Mouse (Mus musculus) limb, embryonic 13.5 days (tissue): ENCODE data around the gene Washc2. TPM values are rescaled to one million over a fixed set of nuclear protein-coding genes. Genes with fewer than 3 reads are reported as not detected.
"Not testable (repeated sequence)": the region's sequence is repeated elsewhere in the genome, so short reads cannot be mapped to it uniquely, and the experiment has no call there.

ENCODE experiments used
- ATAC-seq: fragments of 200-750 bp; cut with Nextera tagmentation; 2 replicates; pipeline ENCODE4 v1.8.0; 2017; ENCODE audit warnings: low read depth, moderate number of reproducible peaks, moderate TSS enrichment; ENCODE audit not compliant: low FRiP score
- H3K27ac ChIP-seq: fragments of 300-500 bp; sonication (generic); 2 replicates; pipeline ENCODE4 v1.5.1; 2015; ENCODE audit warnings: inconsistent platforms, mild to moderate bottlenecking, moderate library complexity
- H3K27me3 ChIP-seq: fragments of 300-500 bp; sonication (generic); 2 replicates; pipeline ENCODE4 v1.6.1; 2015; ENCODE audit warnings: mild to moderate bottlenecking, inconsistent platforms
- H3K36me3 ChIP-seq: fragments of 300-500 bp; sonication (generic); 2 replicates; pipeline ENCODE4 v1.6.1; 2015; ENCODE audit warnings: inconsistent platforms, mild to moderate bottlenecking, moderate library complexity
- H3K4me1 ChIP-seq: fragments of 300-500 bp; sonication (generic); 2 replicates; pipeline ENCODE4 v1.6.1; 2015; ENCODE audit warnings: inconsistent platforms
- H3K4me2 ChIP-seq: fragments of 300-500 bp; sonication (generic); replicated peaks from 2 replicates; pipeline ENCODE4 v1.6.1; 2015; ENCODE audit warnings: inconsistent platforms, mild to moderate bottlenecking, moderate library complexity
- H3K4me3 ChIP-seq: fragments of 300-500 bp; sonication (generic); 2 replicates; pipeline ENCODE4 v1.5.1; 2015; ENCODE audit warnings: moderate library complexity, mild to moderate bottlenecking, inconsistent platforms
- H3K9ac ChIP-seq: fragments of 300-500 bp; sonication (generic); 2 replicates; pipeline ENCODE4 v1.6.1; 2015; ENCODE audit warnings: mild to moderate bottlenecking, inconsistent platforms
- H3K9me3 ChIP-seq: fragments of 300-500 bp; sonication (generic); 2 replicates; pipeline ENCODE4 v1.6.1; 2016; ENCODE audit warnings: inconsistent platforms
- WGBS: fragments of 180-500 bp; shearing (Covaris S2); methylation state at CpG from one replicate; pipeline ENCODE4 v1.1.7; 2015; 5-methylcytosine and 5-hydroxymethylcytosine counted together
- polyA plus RNA-seq: library from polyadenylated mRNA; unstranded; fragments of >200 nt; fragmentation: Nextera tagmentation; extraction: Ambion mirVana; gene quantifications from 2 replicates; pipeline ENCODE4 v1.2.1, GENCODE M21; 2015

The Washc2 gene
- polyA plus RNA-seq = 50.8 and 54.9 TPM in 2 replicates

DNA sequence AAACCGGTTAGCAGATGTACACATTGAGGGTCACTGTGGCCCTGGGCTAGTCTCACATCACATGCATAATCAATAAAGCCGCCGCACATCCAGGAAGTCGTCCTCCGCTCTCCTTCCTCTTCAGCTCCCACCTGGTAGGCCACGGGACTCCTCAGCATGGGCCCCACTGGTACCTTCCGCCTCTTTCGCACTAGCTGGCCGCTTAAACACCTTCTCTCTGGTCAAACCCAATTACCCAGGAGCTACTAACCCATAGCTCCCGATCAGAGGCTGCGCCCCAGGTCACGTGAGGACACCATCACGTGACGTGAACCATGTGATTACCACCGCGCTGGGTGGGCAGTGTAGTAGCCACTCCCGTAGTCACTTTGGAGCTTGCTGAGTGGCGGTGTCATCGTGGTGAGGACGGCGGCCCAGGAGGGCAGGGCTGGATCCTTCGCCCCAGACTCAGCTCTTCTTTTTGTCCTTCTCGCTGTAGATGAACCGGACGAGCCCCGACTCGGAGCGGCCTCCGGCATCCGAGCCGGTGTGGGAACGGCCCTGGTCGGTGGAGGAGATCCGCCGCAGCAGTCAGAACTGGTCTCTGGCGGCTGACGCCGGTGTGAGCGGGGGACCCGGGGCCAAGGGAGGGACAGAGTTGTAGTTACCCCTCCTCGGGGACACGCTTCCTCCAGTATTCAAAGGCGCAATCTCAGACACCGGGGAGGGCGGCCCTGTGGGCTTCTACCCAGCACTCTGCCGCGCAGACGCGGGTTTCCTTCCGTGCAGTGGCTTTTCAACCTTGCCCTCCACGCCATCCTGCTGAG lies at the start of gene Washc2:
Washc2 (plus strand) TSS at position 310 of the 806 bp plus-strand sequence.
- H3K4me2 ChIP-seq = peak within 1 kb of the TSS; percentile 92
- no peaks in the 10 kb centered on the region for H3K9me3 ChIP-seq
- 0% methylated on average over 51 of the region's 51 CpGs for WGBS
- H3K4me1 ChIP-seq = peaks cover 16% of the 10 kb centered on the region
- ATAC-seq = peak; percentile 98
- peak within 1 kb of the TSS; percentile 87 for H3K9ac ChIP-seq
- peak within 1 kb of the TSS; percentile 63 for H3K27ac ChIP-seq
- H3K36me3 ChIP-seq = peaks cover 19% of the 10 kb centered on the region
- no peaks in the 10 kb centered on the region for H3K27me3 ChIP-seq
- peak within 1 kb of the TSS; percentile 83 for H3K4me3 ChIP-seq

DNA sequence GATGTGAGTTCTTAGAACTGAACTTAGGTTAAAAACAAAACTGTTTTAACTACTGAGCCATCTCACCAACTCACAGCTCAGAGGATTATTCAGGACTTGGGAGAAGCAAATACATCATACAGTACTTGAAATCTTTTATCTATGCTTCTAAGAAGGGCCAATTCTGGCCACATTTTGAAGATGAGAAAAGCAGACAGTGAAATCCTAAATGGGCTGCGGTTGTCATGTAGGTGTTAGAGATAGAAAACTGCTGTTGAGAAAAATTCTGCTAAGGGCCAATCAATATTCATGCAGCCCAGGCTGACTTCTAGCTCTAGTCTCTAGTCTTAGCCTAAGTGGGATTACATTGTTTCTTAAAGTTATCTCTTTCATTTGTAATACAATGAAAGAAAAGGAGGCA lies 41.5 kb upstream of the Washc2 start:
- Histone ChIP-seq H3K4me3 (no peak overlapping the region), H3K36me3 (peaks cover 11% of the 10 kb centered on the region), H3K9ac (no peak overlapping the region), H3K4me2 (no peak overlapping the region), H3K9me3 (no peaks in the 10 kb centered on the region), H3K27ac (no peak overlapping the region), H3K27me3 (no peaks in the 10 kb centered on the region), H3K4me1 (no peaks in the 10 kb centered on the region)
- 82% methylated on average over 1 of the region's 1 CpGs for WGBS
- ATAC-seq = no peak

DNA sequence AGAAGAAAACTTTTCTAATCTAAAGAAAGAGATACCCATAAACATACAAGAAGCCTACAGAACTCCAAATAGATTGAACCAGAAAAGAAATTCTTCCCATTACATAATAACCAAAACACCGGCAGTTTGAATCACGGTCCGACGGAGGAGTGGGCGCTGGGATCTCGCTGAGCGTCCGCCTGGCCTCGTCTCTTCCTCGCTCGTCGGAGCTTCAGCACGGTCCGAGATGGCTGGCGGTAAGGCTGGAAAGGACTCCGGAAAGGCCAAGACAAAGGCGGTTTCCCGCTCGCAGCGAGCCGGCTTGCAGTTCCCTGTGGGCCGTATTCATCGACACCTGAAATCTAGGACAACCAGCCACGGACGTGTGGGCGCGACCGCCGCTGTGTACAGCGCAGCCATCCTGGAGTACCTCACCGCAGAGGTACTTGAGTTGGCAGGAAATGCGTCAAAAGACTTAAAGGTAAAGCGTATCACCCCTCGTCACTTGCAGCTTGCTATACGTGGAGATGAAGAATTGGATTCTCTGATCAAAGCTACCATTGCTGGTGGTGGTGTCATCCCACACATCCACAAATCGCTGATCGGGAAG lies 34.2 kb upstream of the Washc2 start:
- not testable (repeated sequence) for H3K4me3 ChIP-seq, H3K4me1 ChIP-seq, ATAC-seq, H3K27ac ChIP-seq, H3K27me3 ChIP-seq, H3K4me2 ChIP-seq, H3K9ac ChIP-seq, H3K9me3 ChIP-seq
- H3K36me3 ChIP-seq = peaks cover 21% of the 10 kb centered on the region
- 74% methylated on average over 37 of the region's 37 CpGs for WGBS

DNA sequence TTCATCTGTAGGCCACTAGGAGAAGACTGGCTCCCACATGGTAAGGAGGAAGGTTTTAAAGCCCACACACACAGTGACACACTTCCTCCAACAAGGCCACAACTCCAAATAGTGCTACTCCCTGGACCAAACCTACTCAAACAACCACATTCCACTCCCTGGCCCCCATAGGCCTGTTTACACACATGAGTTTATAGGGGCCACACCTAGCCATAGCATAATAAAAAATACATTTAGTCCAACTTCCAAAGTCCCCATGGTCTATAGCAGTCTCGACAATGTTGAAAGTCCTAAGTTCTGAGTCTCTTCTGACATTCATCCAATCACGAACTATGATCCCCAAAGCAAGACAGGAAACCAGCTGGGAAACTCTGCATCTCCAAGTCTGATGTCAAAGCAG lies 29.5 kb upstream of the Washc2 start:
- no peak overlapping the region for H3K4me3 ChIP-seq
- WGBS = 93% methylated on average over 2 of the region's 2 CpGs
- no peaks in the 10 kb centered on the region for H3K27me3 ChIP-seq
- no peak overlapping the region for H3K4me2 ChIP-seq
- H3K36me3 ChIP-seq = peaks cover 26% of the 10 kb centered on the region
- no peaks in the 10 kb centered on the region for H3K9me3 ChIP-seq
- H3K27ac ChIP-seq = no peak overlapping the region
- ATAC-seq = no peak
- no peaks in the 10 kb centered on the region for H3K4me1 ChIP-seq
- no peak overlapping the region for H3K9ac ChIP-seq

DNA sequence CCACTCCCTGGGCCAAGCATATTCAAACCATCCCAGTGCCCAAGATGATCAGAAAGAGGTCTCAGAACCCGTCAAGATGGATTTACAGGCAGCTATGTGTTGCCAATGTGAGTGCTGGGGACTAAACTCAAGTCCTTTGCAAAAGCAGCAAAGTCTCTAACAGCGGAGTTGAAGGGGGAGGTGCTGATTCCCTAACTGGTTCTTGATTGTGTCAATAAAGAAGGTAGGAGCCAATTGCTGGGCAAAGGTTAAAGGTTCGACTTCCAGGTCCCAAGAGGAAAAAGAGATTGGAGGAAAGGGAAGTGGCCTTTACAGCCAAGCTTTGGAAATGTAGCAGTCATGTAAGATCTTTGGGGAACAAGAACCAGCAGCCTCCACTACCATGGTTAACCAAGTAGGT lies 27.1 kb upstream of the Washc2 start:
- no peaks in the 10 kb centered on the region for H3K9me3 ChIP-seq
- H3K9ac ChIP-seq = no peak overlapping the region
- no peak for ATAC-seq
- 69% methylated on average over 3 of the region's 3 CpGs for WGBS
- H3K36me3 ChIP-seq = peaks cover 26% of the 10 kb centered on the region
- H3K27me3 ChIP-seq = no peaks in the 10 kb centered on the region
- H3K4me1 ChIP-seq = no peaks in the 10 kb centered on the region
- H3K4me3 ChIP-seq = no peak overlapping the region
- H3K4me2 ChIP-seq = no peak overlapping the region
- no peak overlapping the region for H3K27ac ChIP-seq

DNA sequence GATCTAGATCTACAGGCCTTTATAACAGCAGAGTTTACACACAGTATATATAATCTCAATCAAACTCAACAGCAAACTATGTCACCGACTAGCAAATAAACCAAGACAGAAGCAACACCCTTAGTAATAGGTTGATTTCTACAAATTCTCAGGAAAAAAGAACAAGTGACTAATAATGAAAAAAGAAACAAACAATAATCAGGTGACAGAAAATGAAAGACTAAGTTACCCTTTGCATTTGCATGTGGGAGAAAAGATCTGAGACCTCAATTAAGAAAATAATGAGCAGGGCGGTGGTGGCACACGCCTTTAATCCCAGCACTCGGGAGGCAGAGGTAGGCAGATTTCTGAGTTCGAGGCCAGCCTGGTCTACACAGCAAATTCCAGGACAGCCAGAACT lies 24.3 kb upstream of the Washc2 start:
- H3K4me1 ChIP-seq = no peaks in the 10 kb centered on the region
- no peak overlapping the region for H3K27ac ChIP-seq
- peaks cover 14% of the 10 kb centered on the region for H3K36me3 ChIP-seq
- H3K4me3 ChIP-seq = no peak overlapping the region
- ATAC-seq = no peak
- no peaks in the 10 kb centered on the region for H3K27me3 ChIP-seq
- no peaks in the 10 kb centered on the region for H3K9me3 ChIP-seq
- H3K4me2 ChIP-seq = no peak overlapping the region
- 87% methylated on average over 5 of the region's 5 CpGs for WGBS
- no peak overlapping the region for H3K9ac ChIP-seq

DNA sequence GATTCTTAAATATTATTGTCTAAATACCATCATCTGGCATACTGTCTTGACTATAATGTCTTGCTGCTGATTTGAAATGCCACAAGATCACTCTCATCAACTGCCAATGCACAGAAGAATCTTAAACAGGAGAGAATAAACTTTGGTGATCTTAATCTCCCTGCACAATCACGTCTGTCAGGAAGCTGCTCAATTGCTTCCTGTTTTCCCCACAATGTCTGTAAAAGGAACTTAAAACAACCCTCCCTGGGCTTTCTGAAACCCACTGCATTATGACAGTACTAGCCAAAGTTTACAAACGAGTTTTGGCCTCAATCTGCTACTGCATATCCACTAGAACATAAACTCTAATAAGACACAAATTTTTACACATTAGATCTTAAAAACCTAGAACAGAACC lies 21.4 kb upstream of the Washc2 start:
- ATAC-seq = no peak
- no peaks in the 10 kb centered on the region for H3K27me3 ChIP-seq
- 47% methylated on average over 2 of the region's 2 CpGs for WGBS
- no peak overlapping the region for H3K4me3 ChIP-seq
- H3K36me3 ChIP-seq = peaks cover 8% of the 10 kb centered on the region
- H3K4me2 ChIP-seq = no peak overlapping the region
- H3K9me3 ChIP-seq = no peaks in the 10 kb centered on the region
- no peak overlapping the region for H3K9ac ChIP-seq
- H3K4me1 ChIP-seq = peaks cover 13% of the 10 kb centered on the region
- no peak overlapping the region for H3K27ac ChIP-seq

DNA sequence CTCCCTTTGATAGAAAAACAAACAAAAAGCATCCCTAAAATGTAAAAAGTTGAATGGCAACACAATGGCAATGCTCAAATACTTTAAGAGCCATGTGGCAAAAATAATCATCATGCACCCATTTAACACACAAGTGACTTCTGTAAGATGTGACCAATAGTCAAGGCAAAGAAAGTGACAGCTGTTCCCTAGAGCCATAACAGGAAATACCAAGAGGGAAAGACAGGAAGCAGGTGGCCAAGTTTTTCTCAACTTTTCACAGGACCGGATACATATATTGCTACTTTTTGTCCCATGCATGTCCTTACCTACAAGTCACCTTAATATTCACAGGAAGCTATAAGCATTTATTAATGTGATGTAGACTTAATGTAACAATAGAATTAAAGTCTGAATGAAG lies 18.4 kb upstream of the Washc2 start:
- Histone ChIP-seq H3K36me3 (peaks cover 8% of the 10 kb centered on the region), H3K27ac (no peak overlapping the region), H3K27me3 (no peaks in the 10 kb centered on the region), H3K4me3 (no peak overlapping the region), H3K4me2 (no peak overlapping the region), H3K4me1 (peaks cover 28% of the 10 kb centered on the region), H3K9me3 (no peaks in the 10 kb centered on the region), H3K9ac (no peak overlapping the region)
- WGBS = 61% methylated on average over 1 of the region's 1 CpGs
- ATAC-seq = no peak

DNA sequence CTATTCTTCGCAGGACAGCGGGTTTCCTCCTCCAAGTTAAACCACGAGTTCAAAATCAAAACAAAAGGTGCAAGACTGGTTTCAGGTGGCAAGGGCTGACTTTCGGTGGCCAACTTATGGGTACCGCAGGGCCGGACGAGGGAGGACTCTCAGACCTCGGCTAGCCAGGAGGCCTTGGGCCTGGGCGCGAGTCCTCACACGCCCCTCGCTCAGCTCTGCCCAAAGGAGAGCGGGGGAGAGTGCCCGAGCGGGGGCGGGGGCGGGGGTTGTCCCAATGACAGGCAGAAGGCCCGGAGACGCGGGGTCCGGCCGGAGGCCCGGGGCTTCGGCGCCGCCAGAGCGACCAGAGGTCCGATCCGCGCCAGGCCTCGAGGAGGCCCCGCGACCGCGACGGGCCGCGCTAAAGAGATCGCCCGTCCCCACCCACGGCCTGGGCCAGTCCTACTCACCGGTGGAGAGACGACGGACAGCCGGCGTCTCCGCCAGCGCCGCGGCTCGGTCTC lies 15.0 kb upstream of the Washc2 start:
- Histone ChIP-seq H3K27ac (peak overlapping the region; percentile 84), H3K9me3 (no peaks in the 10 kb centered on the region), H3K4me3 (peak overlapping the region; percentile 70), H3K4me2 (peak overlapping the region; percentile 71), H3K9ac (peak overlapping the region; percentile 87), H3K27me3 (no peaks in the 10 kb centered on the region), H3K4me1 (peaks cover 28% of the 10 kb centered on the region), H3K36me3 (no peaks in the 10 kb centered on the region)
- 0% methylated on average over 51 of the region's 51 CpGs for WGBS
- ATAC-seq = peak; percentile 89

DNA sequence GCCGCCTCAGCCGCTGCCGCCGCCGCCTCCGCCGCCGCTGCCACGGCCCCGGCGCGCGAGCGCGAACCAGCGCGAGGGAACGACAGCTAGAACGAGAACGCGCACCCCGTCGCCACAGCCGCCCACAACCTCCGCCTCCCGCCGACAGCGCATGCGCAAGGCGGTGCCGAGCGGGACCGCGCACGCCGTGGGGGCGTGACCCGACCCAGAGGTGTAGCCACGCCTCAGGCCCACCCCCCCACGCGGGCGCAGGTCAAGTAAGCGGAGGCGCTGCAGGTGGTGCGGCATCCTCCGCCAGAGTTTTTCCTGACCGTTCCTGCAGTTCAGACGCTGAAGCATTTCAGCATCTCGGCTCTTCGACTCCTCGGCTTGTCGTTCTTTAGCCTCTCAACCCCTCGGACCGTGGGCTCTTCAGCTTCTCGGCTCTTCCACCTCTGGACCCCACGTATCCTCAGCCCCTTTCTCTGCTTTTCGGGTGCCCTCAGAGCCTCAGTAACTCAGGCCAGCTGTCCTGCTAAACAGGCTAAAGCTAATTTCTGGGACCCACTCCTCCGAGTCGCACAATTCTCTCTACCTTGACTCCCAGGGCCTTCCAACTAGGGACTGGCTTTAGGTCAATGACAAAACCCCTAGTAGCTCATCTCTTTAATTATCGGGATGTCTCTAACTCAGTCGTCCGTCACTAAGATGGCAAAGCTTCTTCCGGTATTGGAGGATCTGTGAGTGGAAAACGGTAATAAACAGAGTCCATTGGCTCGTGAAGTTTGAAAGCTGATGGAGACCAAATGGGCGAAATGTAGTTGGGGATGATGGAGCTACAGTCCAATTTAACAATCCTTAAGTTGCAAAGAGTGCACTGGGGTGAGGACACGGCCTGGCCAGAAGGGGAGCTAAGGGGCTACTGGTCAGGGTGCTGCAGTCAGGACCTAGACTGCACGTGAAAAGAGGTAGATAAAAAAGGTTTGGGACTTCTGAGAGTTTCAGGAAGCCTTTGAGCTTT lies 14.1 kb upstream of the Washc2 start, which contains the start of gene Tmcc1:
Tmcc1 (minus strand) TSS at position 93 of the 1,000 bp plus-strand sequence.
- peak within 1 kb of the TSS; percentile 87 for H3K9ac ChIP-seq
- H3K27ac ChIP-seq = peak within 1 kb of the TSS; percentile 84
- H3K4me2 ChIP-seq = peak within 1 kb of the TSS; percentile 71
- H3K4me1 ChIP-seq = peaks cover 28% of the 10 kb centered on the region
- H3K36me3 ChIP-seq = no peaks in the 10 kb centered on the region
- H3K27me3 ChIP-seq = no peaks in the 10 kb centered on the region
- WGBS = under 1% methylated on average over 51 of the region's 68 CpGs
- ATAC-seq = peak; percentile 92
- H3K4me3 ChIP-seq = peak within 1 kb of the TSS; percentile 70
- no peaks in the 10 kb centered on the region for H3K9me3 ChIP-seq

DNA sequence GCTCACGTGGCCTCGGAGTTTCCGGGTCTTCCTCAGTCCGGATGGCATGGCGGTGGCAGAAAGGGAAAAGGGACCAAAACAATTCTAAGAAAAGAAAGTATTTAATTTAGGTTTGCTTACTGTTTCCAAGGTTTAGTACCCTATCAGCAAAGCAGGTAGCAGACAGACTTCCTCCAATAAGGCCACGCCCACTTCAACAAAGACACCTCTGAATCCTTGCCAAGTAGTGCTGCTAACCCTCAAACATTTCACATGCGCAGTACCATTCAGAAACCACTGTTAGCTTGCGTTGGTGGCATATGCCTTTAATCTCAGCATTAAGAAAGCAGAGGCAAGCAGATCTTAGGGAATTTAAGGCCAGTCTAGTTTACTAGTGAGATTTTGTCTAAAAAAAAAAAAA lies 12.0 kb upstream of the Washc2 start:
- no peaks in the 10 kb centered on the region for H3K27me3 ChIP-seq
- H3K9me3 ChIP-seq = no peaks in the 10 kb centered on the region
- H3K4me1 ChIP-seq = peaks cover 22% of the 10 kb centered on the region
- no peak overlapping the region for H3K27ac ChIP-seq
- ATAC-seq = no peak
- H3K4me3 ChIP-seq = no peak overlapping the region
- H3K4me2 ChIP-seq = no peak overlapping the region
- no peaks in the 10 kb centered on the region for H3K36me3 ChIP-seq
- no peak overlapping the region for H3K9ac ChIP-seq
- WGBS = 71% methylated on average over 8 of the region's 8 CpGs
